Mouse (Mus musculus): ENCODE results near the gene Amigo2.

DNA sequence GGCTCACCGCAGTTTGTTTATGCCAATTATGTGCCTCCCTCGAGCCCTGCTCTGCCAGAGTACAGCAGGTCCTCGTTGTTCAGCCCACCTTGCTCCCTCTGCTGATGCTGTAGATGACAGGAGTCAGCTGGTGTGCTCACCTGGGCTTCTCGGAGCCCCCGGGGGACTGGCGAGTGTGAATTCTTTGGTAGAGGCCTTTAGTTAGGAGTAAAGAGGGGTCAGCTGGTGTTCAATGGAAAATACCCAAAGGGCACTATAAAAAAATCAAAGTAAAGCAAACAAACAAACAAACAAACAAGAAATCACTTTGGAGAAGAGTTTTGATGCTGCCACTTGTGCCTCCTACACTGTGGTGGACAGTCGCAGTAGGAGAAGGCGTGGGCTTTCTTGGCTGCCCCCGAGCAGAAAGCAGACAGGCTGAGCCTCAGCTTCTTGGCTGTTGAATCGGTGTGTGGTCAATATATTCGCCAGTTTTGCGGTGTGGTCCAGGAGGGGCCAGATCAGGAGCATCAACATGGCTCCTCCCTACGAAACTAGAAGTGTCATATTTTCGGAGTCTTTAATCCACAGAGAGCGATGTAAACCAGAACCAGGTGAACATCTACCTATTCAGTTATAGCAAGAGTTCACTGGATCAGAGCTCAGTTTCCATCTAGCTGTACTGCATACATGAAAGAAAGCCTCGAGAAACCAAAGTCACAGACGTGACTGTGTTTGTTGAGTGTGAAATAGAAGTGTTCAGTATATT is 11.6 kb upstream of the Amigo2 start:
- TF ChIP-seq CTCF (IDR thresholded peaks at IDR 0.05; ENCODE audit: low read depth), result no peak
- TF ChIP-seq EP300 (IDR thresholded peaks at IDR 0.05; ENCODE audit: low read depth), result no peak
